Mouse (Mus musculus) kidney, adult 2 months (tissue): ENCODE data around the gene Ccdc113.

Experiments used
- CTCF ChIP-seq: fragments of 200-500 bp; conservative IDR thresholded peaks from 2 replicates; pipeline ENCODE4 v1.5.1; 2011; ENCODE audit warnings: low read depth, mild to moderate bottlenecking, control low read depth, low read length, moderate library complexity, mixed read lengths; ENCODE audit not compliant: insufficient read depth, insufficient read length
- POLR2A ChIP-seq: fragments of 200-500 bp; IDR thresholded peaks from one replicate; pipeline ENCODE4 v1.6.1; 2011; ENCODE audit warnings: low read depth, low read length, control low read depth

DNA sequence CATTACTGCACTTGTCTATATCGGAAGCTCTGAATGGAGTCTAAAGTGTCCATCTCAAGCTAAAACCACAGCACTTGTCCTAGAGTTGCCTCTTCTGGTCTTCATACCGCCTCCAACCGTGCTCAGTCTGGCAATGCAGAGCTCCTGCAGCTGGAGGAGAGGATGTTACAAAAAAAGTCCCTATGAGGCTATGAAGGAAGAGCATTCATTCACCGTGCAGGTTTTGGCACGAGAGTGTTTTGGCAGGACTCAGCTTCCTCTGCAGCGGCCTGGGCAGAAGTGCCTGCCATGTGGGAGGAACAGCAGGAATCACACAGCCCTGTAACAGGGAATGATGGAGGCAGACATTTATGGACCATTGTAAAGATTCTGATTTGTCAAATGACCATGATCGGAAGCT is 31.5 kb upstream of the Ccdc113 start:
- TF ChIP-seq CTCF: no peak
- no peak for TF ChIP-seq POLR2A
